ENCODE assay signal across 9 mouse cellular contexts in the genomic region with DNA sequence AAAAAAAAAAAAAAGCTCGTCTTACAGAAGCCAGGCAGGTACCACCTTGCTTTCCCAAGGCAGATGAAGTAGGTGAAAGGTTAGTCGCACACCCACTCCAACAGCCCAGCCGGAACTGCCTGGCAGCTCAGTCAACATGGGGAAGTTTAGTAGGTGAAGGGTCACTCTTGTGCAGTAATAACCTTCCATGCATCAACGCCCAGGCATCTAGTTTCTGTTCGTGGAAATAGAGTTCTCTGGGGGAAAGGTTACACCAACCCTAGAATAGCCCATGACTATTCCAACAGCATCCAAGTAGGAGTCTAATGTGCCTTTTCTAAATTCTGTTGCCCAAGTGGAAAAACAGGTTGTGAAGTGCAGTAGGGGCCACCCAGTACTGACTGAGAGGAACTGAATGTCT. TPM values are rescaled to one million over a fixed set of nuclear protein-coding genes. Genes with fewer than 3 reads are reported as not detected.
DNase-seq lines count a peak whose midpoint lies in the region; ATAC-seq and TF ChIP-seq lines count a peak whose summit lies in the region.
"Had no signal": no experiment of that assay in that cellular context is flagged by ENCODE, and none has a peak within 500 bp of the region (broad histone marks: within the 10 kb centered on the region; RNA-seq: fewer than 3 reads in every experiment).

No protein-coding gene starts in this region.

- WGBS in heart, embryonic 10.5 days = 26% methylated on average over 5 of the region's 5 CpGs
- WGBS in kidney, postnatal 0 days = 8% methylated on average over 5 of the region's 5 CpGs

- no peak overlapping the region for H3K27ac ChIP-seq in CH12.LX (ENCODE audit: insufficient read depth, low read depth)
- peak overlapping the region; percentile 57; the same call in 1 of the 2 replicates for H3K27ac ChIP-seq in heart, embryonic 10.5 days
- H3K27ac ChIP-seq in kidney, postnatal 0 days = peak overlapping the region; percentile 60
- H3K27ac ChIP-seq: midbrain, embryonic 12.5 days had no signal

- H3K4me2 ChIP-seq in CH12.LX (ENCODE audit: insufficient read depth, low read depth, poor library complexity, severe bottlenecking) = peak overlapping the region; percentile 50; the same call in 1 of the 2 replicates
- 0 out of 2 replicates have a peak overlapping the region, but pooled peaks have one; percentile 4 for H3K4me2 ChIP-seq in kidney, postnatal 0 days (ENCODE audit: low read length)
- H3K4me2 ChIP-seq: midbrain, embryonic 12.5 days had no signal

- H3K36me3 ChIP-seq in CH12.LX (replicated peaks in 1 of 2; ENCODE audit: control insufficient read depth in 1 of 2, insufficient read depth in 1 of 2, low read length in 1 of 2) = no peaks in the 10 kb centered on the region
- H3K36me3 ChIP-seq in heart, embryonic 10.5 days = no peaks in the 10 kb centered on the region
- no peaks in the 10 kb centered on the region for H3K36me3 ChIP-seq in kidney, postnatal 0 days (ENCODE audit: insufficient read depth, low read length)
- H3K36me3 ChIP-seq: midbrain, embryonic 12.5 days had no signal

- no peak for TF ChIP-seq CTCF in CH12.LX (conservative IDR thresholded peaks at IDR 0.05 in 1 of 2, IDR thresholded peaks at IDR 0.05 in 1 of 2; ENCODE audit: low read depth in 2 of 2, low read length in 2 of 2)
- no peak for TF ChIP-seq CTCF in kidney, postnatal 0 days (IDR thresholded peaks at IDR 0.05; ENCODE audit: low read depth)

- no peak overlapping the region for H3K9ac ChIP-seq in CH12.LX (ENCODE audit: insufficient read depth, low read depth)
- H3K9ac ChIP-seq in kidney, postnatal 0 days (ENCODE audit: low read depth, low read length) = no peak overlapping the region
- H3K9ac ChIP-seq: midbrain, embryonic 12.5 days had no signal

- H3K27me3 ChIP-seq in CH12.LX (replicated peaks) = no peaks in the 10 kb centered on the region
- no peaks in the 10 kb centered on the region for H3K27me3 ChIP-seq in heart, embryonic 10.5 days (ENCODE audit: insufficient read depth, poor library complexity, severe bottlenecking)
- H3K27me3 ChIP-seq in kidney, postnatal 0 days (ENCODE audit: insufficient read depth, low read length) = no peaks in the 10 kb centered on the region
- H3K27me3 ChIP-seq: midbrain, embryonic 12.5 days had no signal

- no peak for TF ChIP-seq EP300 in CH12.LX (IDR thresholded peaks at IDR 0.05; ENCODE audit: low read length)

- no peaks in the 10 kb centered on the region for H3K79me2 ChIP-seq in CH12.LX (replicated peaks; ENCODE audit: control insufficient read depth, extremely low read depth, insufficient read depth, poor library complexity, severe bottlenecking)

- no peak overlapping the region for H3K4me3 ChIP-seq in CH12.LX (replicated peaks in 1 of 3; ENCODE audit: low read depth in 2 of 3, low read length in 2 of 3, poor library complexity in 1 of 3)
- H3K4me3 ChIP-seq in heart, embryonic 10.5 days = no peak overlapping the region
- no peak overlapping the region for H3K4me3 ChIP-seq in kidney, postnatal 0 days (replicated peaks; ENCODE audit: low read depth, low read length)
- H3K4me3 ChIP-seq: midbrain, embryonic 12.5 days had no signal

- no peak for TF ChIP-seq POLR2A in CH12.LX (IDR thresholded peaks at IDR 0.05; ENCODE audit: low read depth, low read length)

- in situ Hi-C loops in CH12.LX (cut with MboI; ENCODE audit: low pct_ligation_motif_present, low pct_unique_long_range_greater_than_20kb, low sequenced_read_pairs) = no loop called here

- peak; percentile 99 for ATAC-seq in kidney, postnatal 0 days (replicated peaks; ENCODE audit: low FRiP score, low read depth)
- no peak for ATAC-seq in frontal cortex, adult (ENCODE audit: low TSS enrichment)

- H3K4me1 ChIP-seq in CH12.LX (ENCODE audit: control insufficient read depth in 1 of 2, insufficient read depth in 2 of 2) = peaks cover 0 to 14% of the 10 kb centered on the region in 2 experiments; a peak in 2 of 4 replicates
- H3K4me1 ChIP-seq in heart, embryonic 10.5 days = peaks cover 14% of the 10 kb centered on the region
- H3K4me1 ChIP-seq in kidney, postnatal 0 days (replicated peaks; ENCODE audit: insufficient read depth, low read length) = peaks cover 9% of the 10 kb centered on the region
- H3K4me1 ChIP-seq: midbrain, embryonic 12.5 days had no signal

- TF ChIP-seq RAD21 in CH12.LX (IDR thresholded peaks at IDR 0.05; ENCODE audit: low read depth, low read length) = no peak

- H3K9me3 ChIP-seq in CH12.LX (replicated peaks; ENCODE audit: low read length) = no peaks in the 10 kb centered on the region
- no peaks in the 10 kb centered on the region for H3K9me3 ChIP-seq in heart, embryonic 10.5 days
- H3K9me3 ChIP-seq in kidney, postnatal 0 days (replicated peaks; ENCODE audit: low read length) = no peaks in the 10 kb centered on the region
- H3K9me3 ChIP-seq: midbrain, embryonic 12.5 days had no signal

- DNase-seq in CH12.LX (ENCODE audit: extremely low read depth) = peak; percentile 51
- peak; percentile 62 for DNase-seq in adrenal gland, postnatal 14 days
- no peak for DNase-seq in heart, embryonic 10.5 days (ENCODE audit: low spot score)
- peak; percentile 91 for DNase-seq in kidney, postnatal 0 days (ENCODE audit: low spot score)
- DNase-seq in lung, postnatal 14 days = peak; percentile 71
- no peak for DNase-seq in cerebellum, postnatal 25 days
- no peak for DNase-seq in frontal cortex, postnatal 36 days (ENCODE audit: low spot score in 2 of 2)

- dilution Hi-C loops in CH12.LX (cut with MboI; ENCODE audit: extremely low pct_ligation_motif_present, extremely low pct_unique_long_range_greater_than_20kb, low sequenced_read_pairs) = no loop called here

TF ChIP-seq in CH12.LX, 34 proteins besides CTCF, POLR2A, EP300 and RAD21:
- TF ChIP-seq JUN (IDR thresholded peaks at IDR 0.05; ENCODE audit: insufficient read depth, low read depth, low read length) (no peak), RCOR1 (conservative IDR thresholded peaks at IDR 0.05; ENCODE audit: low read depth, low read length) (no peak), POLR2AphosphoS2 (IDR thresholded peaks at IDR 0.05; ENCODE audit: low read depth, low read length) (no peak), GABPA (IDR thresholded peaks at IDR 0.05; ENCODE audit: insufficient replicate concordance, low read depth, low read length) (no peak), ELF1 (IDR thresholded peaks at IDR 0.05; ENCODE audit: low read depth, low read length) (no peak), MYC (IDR thresholded peaks at IDR 0.05; ENCODE audit: low read depth, low read length) (no peak), KAT2A (IDR thresholded peaks at IDR 0.05; ENCODE audit: insufficient replicate concordance, low read length) (no peak), ZC3H11A (IDR thresholded peaks at IDR 0.05; ENCODE audit: low read depth, low read length) (no peak), TCF12 (IDR thresholded peaks at IDR 0.05; ENCODE audit: low read depth, low read length) (no peak), CHD2 (IDR thresholded peaks at IDR 0.05; ENCODE audit: low read length) (no peak), UBTF (IDR thresholded peaks at IDR 0.05; ENCODE audit: low read depth, low read length) (no peak), ZNF384 (IDR thresholded peaks at IDR 0.05; ENCODE audit: low read depth, low read length) (no peak), SIN3A (IDR thresholded peaks at IDR 0.05; ENCODE audit: low read length) (no peak)

RNA-seq across cellular contexts. Expression of gene Pdk4, which starts 13.6 kb away (rescaled TPM):
- total RNA-seq in CH12.LX (2012; rRNA removed) (not detected in 2 replicates), CH12.LX (2014; rRNA removed) (not detected in 2 replicates)
- polyA plus RNA-seq in CH12.LX (2012; ENCODE audit: insufficient read length, low read depth) = not detected in 2 replicates
- total RNA-seq in adrenal gland, postnatal 14 days (2021) = 533 and 734 TPM in 2 replicates
- 7.7 and 12.0 TPM in 2 replicates for polyA plus RNA-seq in heart, embryonic 10.5 days (2016; fragmentation: Nextera tagmentation; extraction: Ambion mirVana)
- polyA plus RNA-seq in kidney, postnatal 0 days (2015; fragmentation: Nextera tagmentation; extraction: Ambion mirVana) = 14.5 and 15.9 TPM in 2 replicates

Comparison
In these comparisons a context has a peak if more than half of its experiments do, and no peak if none do; other contexts are left out.
1. DNase-seq: peak in CH12.LX (single experiment), adrenal gland, postnatal 14 days (single experiment), kidney, postnatal 0 days (single experiment) and lung, postnatal 14 days (single experiment); none in heart, embryonic 10.5 days (single experiment), cerebellum, postnatal 25 days (0 of 2) and frontal cortex, postnatal 36 days (0 of 2).